Mouse (Mus musculus) layer of hippocampus, adult 8-10 months (tissue): ENCODE results near the gene Dock8. TPM values are rescaled to one million over a fixed set of nuclear protein-coding genes. Genes with fewer than 3 reads are reported as not detected.
A peak's percentile ranks its signal among the peaks of the same experiment; 100 is the strongest.

ENCODE experiments used
- DNase-seq, 2 experiments: peaks; one replicate each; pipeline ENCODE4 v3.0.0; 2022; ENCODE audit warnings: low spot score in 2 of 2
- total RNA-seq, 4 experiments: library from RNA; stranded (reverse); gene quantifications; 2 replicates each; pipeline ENCODE4 v1.2.4; 2022

The Dock8 gene
- total RNA-seq = 10 to 100 TPM in 1 of 4 experiments, 1 to 10 TPM in 3; 3.7 to 12.1 (median 7.7) TPM

DNA sequence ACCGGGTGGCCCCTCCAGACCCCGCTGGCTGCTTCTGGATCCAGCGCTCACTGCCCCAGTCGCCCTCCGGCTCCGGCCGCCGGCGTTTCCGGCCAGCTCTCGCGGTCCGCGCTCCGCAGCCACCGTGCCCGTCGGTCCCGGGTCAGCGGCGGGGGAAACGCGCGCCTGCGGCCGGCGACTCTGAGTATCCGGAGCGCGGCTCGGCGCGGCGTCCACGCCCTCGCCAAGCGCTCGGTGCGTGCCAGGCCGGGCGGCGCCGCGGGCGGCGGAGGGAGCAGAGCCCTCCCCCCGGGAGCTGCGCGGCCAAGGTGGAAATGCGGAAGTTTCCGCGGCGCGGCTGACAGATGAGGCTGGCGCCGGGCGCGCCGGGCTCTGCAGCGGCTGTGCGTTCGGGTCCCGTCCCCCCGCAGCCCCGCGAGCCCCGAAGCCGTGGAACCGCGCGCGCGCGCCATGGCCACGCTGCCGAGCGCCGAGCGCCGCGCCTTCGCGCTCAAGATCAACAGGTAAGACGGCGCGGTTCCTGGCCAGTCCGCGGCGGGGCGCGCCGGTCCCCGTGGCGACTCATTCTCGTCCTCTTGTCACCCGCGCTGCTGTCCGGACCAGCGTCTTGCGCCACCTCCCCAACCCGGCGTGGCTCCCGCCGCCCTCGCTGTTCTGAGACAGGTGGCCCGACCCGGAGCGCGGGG lies at the start of gene Dock8:
Gene Dock8 (plus strand): TSS at position 334 of the 686 bp plus-strand sequence.
- DNase-seq = peak in 1 of 2 experiments; percentile 8

DNA sequence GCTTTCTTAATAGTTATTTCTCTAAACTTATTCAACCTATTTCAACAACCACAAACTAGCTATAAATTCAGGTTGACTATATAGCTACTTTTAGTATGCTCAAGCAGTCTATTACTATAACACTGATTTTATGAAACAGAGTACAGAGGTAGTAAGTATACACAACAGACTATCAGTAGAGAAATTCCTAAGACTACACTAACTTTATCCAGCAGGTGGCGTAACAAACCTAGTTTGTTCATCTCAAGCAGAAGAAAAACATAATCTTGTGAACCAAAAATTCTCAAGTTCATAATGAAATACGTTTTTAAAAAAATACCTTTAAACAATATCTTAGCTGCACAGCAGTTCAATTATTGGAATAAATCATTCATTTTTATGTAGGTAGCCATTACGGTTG lies 40.8 kb upstream of the Dock8 start:
- no peak for DNase-seq

DNA sequence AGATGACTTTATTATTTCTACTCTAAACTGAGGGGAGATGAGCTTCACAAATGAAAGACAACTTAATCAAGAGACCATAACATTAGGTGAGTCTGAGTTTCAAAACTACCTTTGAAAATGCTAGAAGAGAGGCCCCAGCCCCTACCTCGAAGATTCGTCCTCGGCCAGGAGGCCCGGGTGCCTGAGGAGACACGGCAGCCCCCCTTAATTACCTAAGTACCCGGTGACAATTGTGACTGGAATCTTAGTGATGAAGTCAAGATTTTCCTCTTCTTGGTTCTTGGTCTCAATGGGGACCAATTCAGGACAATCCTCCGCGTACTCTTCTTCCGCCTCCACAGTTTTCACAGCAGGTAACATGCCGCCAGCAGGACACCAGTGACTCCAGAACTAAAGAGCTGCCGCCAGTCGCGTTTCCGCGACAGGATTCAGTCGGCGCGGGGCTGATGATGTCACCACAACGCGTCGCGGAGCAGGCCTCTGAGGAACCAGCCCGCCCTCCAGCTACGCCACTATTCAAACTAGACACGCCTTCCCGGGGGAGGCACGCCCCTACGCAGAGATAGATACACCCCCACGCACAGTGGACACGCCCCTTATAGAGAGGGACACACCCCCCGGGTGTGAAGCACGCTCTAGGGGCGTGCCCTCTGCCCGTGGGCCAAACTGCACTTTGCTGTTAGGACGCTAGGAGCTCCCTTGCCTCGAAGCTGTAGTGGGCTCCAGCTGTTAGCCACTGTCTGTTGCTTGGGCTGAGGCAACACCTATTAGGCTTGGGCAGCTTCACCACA lies 38.0 kb upstream of the Dock8 start, which contains the start of gene Cbwd1:
Gene Cbwd1 (minus strand): TSS at position 439 of the 791 bp plus-strand sequence.
- DNase-seq = peak; percentile 97

DNA sequence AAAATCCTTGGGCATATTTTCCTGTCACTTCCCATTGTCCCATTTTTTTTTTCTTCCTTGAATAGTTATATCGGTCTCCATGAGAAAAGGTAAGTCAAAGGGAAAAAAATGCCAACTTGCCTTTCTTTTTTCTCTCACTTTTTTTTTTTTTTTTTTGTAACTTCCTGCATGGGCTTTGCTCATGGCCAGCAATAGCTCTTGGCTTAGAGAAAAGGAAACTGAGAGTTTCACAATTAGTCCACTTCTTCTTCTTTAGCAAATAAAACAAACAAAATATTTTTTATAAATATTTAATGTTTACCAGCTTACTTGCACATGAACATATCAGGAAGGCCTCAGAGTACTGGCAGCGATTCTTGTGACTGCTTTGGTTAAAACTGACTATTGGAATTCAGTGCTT lies 33.1 kb upstream of the Dock8 start:
- DNase-seq = no peak

DNA sequence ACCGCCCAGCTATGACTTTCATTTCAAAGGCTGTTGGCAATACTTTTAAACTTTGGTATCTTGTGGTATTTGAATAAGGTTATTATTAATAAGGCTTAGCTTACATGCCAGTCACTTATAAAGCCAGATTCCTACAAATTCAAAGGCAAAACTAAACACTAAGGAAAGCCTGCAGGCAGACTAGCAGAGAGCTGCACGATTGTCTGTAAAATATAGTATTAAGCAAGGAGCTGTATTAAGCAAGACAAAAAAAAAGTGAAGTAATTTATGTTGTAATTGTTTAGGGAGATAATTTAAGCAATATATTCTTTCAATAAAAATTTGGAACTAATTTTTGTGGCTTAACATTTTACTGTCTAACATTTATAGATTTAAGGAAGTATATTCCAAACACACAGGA lies 32.4 kb upstream of the Dock8 start:
- no peak for DNase-seq

DNA sequence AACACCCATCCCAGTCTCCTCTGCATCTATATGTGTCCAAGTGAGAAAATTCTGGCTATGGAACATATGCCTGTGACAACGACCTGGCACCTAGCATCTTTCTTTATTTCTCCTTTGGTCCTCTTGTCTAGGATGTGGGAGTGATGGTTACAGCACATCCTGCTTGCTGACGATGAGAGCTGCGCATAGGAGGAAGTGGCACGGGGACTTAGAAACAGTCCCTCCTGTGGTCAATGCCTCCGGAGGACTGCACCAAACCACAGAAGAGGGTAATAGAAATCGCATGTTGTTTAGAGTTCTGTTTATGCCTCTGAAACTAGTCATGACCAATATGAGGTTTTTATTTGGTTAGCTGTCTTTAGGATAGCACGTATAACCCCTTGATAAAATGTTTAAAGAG lies 28.0 kb upstream of the Dock8 start:
- no peak for DNase-seq

DNA sequence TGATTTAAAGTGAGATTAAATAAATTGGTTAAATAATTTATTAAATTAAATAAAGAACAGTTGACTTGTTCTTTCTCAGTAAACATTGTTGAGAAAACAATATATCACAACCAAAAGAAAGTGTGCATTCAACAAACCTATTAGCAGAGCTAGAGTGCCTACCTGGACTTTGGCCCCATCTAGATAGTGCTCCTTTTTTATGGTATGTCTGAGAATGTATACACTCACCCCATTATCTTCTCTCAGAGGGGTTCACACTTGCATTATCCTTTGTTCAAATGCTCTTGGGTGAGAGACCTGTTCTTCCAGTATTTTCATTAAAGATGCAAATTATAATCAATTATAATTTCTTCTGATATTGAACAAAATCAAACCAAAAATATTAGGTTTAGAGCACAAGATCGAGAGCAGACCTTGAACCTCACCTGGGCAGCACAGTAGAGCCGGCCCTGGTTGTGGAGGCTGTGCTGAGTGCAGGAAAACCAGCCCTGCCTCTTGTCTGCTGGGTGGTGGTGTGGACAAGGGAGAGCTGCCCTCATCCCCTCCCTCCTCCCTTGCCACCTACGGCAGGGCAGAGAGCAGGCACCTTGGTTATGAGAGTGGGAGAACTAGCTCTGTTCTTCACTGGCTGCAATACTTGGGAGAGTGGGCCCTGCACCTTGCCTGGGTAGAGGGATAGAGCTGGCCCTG lies 26.5 kb upstream of the Dock8 start:
- DNase-seq = no peak

DNA sequence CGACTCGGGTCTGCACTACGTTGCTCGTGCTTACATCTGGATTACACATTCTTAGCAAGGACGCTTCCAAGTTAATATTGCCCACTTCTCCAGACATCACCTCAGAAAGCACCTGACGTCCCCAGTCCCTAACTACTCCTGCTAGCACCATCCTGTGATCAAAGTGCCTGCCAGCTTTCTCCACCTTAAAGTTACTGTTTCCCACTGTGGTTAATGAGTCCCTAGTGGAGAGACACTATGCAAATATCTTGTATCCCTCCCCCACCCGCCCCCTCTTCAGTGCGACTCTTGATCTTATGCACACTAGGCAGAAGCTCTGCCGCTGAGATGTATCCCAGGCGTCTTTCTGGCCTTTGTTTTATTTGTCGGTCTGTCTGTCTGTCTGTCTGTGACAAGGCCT lies 21.3 kb upstream of the Dock8 start:
- no peak for DNase-seq

DNA sequence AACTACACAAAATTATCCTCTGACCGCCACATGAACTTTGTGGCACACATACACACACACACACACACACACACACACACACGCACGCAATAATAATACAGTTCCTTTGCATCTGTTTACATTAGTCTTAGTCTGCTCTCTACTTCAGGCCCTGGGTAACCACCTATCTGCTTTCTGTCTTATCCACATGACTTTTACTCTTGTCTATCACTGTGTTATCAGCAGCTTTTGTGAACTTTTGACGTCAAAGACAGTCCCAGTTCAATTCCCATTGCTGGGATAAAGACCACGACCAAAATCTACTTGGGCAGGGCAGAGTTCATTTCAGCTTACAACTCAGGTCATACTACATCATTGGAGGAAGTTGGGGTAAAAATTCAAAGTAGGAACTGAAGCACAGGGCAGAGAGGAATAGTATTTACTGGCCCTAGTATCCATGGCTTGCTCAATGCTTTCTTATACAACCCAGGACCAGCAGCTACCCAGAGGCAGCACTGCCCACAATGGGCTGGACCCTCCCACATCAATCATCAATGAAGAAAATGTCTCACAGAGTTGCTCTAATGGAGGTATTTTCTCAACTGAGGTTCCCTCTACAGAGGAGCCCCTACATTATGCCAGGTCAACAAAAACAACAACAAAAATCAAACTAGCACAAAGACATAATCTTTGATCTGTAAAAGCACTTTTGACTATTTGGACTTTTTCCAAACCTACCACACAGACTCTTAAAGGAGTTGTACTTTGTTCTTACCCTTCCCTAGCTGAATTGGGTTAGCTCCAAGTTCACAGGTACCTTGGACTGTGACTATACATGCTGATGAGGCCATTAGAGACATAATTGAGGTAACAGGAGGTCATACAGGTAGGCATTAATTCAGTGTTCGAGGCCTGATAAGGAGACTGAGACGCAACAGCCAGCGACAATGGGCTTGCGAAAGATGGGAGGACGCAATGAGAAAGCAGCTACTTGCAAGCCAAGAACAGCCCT lies 20.2 kb upstream of the Dock8 start:
- DNase-seq = no peak

DNA sequence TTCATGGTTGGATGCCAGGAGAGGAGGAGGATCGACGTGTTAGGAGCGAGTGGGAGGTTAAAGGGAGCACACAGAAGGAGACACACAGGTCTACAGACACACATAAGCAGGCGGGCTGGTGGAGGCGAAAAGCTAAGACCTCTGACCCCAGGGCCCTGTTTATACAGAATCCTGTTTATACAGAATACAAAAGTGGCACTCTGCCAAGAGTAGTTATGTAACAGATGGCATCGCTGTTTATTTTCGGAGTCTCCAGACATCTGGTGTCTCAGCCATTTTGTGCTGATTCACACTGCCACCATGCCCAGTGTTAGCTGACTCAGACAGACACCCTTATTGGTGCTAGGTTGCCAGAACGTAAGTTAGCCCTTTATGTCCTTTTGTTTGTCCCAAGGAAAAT lies 18.0 kb upstream of the Dock8 start:
- DNase-seq = peak; percentile 56 to 61

DNA sequence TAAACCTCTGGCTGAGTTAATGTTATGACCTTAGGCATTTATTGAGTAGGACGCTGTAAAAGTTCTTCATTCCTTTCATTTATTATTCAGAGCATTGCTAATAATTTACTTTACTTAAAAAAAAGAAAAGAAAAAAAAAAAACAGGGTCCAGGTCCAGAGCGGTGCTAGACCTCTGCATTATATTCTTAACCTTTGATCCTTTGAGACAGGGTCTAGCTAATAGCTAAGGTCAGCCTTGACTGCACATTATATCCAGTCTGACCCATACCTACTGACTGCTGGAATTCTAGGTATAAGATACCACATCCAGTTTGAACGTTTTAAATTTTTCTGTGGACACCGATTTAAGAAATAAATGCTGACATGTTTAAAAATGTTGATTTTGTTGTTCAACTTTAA lies 16.3 kb upstream of the Dock8 start:
- DNase-seq = no peak

DNA sequence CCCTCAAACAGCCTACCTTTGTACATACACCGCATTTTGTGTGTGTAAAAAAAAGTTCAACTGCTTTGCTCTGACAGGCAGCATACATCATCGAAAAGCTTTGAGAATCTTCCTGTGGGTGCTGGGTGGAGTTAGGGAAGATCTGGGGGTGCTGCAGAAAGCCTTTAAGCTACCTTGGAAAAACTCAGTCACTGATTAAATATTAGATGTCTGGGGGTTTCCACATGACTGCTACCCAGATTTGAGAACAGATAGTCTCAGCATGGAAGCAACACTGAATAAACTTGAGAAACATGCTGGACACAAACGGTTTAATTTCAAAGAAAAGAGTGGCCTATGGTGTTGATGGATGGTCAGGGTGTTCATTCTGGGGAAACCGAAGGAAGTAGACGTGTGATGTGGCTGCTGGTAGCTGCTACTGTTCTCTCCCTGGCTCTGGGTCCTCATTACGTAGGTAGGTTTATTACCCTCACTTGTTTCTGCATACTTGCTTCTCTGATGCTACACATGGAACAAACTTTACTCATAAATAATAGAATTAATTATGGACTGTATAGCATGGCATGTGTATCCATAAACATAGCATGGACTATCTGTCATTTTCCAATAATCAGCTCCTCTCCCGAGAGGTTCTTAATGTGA lies 15.4 kb upstream of the Dock8 start:
- DNase-seq = no peak

DNA sequence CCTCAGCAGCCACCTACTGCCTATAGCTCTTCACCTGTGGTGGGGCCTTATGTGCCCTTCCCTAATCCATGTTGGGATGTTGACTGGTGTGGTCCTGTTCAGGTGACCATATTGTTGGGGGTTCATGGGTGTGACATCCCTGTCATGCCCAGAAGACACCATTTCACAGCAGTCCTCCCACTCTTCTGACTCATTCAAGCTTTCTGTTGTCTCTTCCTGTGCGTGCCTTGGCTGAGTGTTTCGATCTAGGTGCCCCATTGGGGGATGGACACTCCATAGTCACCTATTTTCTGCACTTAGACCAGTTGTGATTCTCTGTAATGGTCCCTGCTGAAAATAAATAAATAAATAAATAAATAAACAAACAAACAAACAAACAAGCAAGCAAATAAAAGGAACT lies 14.3 kb upstream of the Dock8 start:
- no peak for DNase-seq

DNA sequence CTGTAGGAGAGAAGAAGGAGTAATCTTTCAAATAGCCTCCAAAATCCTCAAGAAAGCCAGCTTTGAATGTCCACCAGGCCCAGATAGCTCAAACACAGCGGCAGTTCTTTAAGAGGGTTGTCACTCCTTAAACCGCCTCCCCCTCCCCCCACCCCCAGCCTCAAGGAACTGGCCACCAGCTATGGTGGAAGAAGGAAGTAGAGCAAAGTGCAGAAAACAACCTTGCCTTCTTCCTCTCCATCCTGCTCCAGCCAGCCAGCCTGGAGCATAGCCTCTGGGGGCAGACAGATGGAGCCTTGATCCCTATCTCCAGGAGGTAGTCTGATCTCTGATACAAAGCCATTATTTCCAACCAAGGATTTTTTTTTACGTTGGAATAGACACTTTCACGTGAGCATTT lies 12.0 kb upstream of the Dock8 start:
- DNase-seq = no peak

DNA sequence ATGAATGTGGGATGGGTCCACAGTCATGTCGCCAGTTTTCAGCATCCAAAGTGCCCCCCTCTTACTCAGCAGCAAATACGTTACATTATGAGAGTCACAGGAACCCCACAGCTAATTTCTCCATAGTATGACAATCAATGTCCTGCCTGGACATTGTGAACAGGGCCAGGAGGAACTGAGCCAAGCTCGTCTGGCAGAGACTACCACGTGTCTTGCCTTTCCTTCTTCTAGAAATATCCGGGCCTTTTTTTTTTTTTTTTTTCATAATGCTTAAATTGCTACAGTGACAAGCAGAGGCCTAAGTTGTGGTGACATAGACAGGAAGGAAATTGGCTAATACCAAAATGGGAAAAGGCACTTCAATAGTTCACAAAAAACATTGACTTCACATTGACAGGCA lies 10.5 kb upstream of the Dock8 start:
- DNase-seq = no peak

DNA sequence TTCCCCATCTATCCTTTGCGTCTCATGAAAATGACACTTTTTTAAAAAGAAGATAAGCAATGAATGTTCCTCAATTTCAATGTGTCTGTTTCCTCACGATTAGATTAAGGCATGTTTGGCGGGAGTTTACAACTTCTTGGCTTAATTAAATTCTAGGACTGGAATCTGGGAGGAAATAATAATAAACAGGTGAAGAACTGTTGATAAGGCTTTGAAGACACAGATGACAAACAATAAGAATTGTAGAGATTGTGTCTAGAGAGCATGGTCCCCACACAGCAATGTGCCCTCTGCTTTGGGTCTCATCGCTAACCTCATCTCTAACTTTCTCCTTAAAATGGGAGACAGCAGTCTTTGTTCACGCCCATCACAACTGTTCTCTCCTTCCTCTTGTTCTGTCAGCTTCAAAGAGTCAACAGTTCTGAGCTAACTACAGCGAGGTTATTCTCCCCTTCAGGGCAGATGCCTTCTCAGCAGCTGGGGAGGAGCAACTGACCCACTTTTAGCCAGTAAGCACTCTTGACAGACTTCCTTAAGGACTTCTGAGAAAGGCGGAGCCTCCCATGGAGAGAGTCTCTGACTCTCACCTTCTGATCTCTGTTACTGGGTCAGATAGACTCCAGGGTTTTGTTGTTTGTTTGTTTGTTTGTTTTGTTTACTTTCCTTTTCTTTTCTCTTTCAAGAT lies 9.1 kb upstream of the Dock8 start:
- DNase-seq = no peak

DNA sequence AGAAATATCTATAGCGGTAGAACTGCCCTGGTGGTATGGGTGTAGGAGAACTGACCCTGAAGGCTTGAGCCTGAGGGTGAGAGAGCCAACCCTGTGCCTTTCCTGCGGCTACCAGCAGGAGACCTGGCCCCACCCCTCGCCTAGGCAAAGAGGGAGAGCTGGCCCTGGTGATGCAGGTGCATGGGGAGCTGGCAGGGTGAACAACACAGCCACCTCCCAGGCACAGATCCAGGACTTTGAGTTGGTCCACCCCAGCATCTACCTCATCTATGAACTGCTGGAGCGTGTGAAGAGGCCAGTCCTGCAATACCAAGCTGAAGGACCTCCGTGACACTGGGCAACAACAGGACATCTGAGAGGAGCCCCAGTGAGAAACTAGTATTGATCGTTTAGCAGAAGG lies 5.8 kb upstream of the Dock8 start:
- no peak for DNase-seq

DNA sequence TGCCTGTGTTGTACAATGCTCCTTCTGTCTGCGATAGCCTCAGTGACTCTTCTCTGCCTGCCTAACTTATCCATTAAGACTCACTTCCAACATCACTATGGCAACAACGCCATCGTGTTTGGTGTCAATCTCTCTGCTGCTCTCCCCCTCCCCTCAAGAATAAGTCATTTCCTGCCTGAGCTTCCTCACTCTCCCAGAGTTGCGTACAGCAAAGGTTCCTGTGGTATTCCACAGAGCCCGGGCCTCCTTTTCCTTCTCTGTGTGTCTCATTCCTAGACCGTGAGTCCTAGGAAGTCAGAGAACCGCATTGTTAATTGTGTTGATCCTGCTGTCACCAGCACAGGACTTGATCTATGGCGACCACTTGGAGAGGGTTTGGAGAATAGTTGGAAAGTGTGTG lies 4.4 kb upstream of the Dock8 start:
- no peak for DNase-seq

DNA sequence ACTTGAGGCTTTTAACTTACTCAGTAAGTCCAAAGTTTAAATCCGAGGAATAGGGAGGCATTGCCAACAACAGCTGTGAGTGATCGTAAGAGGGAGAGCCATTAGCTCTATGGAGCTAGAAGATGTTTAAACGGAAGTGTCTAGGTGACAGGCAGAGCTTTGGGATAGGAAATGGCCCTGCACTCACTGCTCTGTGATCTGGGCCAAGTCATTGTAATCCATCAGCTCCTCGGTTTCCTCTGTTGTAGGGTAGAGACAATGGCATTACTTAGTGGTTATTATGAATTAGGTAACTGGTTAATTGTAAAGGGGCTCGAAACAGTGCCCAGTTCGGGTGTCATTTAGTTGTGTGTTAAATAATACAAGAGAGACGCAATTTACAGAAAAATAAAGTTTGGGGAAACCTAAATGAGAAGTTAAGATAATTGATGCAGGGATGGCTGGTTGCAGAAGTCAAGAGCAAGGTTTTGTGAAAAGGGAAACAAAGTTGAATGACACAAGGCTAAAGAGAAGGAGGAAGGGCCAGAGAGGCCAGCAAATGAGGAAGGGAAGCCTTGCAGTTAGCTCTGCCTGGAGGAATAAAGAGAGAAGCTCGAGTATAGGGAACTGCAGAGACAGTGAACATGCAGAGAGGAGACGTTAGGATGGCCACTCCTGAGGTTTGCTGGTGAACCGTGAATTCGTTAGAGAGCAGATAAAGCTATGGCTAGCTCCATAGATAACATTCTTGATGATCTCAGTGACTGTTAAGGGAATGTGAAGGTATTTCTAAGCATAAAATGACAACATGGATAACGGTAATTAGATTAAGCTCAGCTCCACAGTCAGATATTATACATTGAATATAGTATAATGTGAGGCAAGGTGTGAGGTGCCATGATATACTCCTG lies 2.3 kb upstream of the Dock8 start:
- DNase-seq = no peak
